Mouse (Mus musculus): ENCODE data around the gene Otop2. TPM values are rescaled to one million over a fixed set of nuclear protein-coding genes. Genes with fewer than 3 reads are reported as not detected.

Otop2 gene
- polyA plus RNA-seq, 1 experiment from 2014 or later: not detected

DNA sequence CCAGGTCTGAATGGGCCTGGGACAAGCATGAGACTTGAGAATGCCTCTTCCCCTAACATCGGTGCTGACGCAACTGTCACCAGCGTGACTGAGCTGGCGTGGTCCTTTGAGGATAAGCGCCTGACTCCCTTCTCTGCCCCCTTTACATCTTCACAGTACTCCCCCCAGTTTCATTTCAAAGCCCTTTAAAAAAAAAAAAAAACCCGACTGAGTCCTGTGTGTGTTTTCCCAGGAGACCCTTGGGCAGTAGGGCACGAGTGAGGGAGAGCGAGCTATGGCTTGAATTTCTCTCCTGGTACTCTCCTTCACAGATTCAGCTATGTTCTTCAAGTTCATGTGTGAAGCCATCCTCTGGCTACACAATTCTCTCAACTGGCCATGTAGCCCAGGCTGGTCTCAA, 8.8 kb upstream of the Otop2 start:
- H3K4me3 ChIP-seq (ENCODE audit: low read depth, low read length): no peak overlapping the region
- no peaks in the 10 kb centered on the region for H3K36me3 ChIP-seq (ENCODE audit: insufficient read depth, low read length)
- DNase-seq (ENCODE audit: low spot score): no peak
- no peak overlapping the region for H3K9ac ChIP-seq (replicated peaks; ENCODE audit: low read depth)
- no peak for TF ChIP-seq EP300 (IDR thresholded peaks at IDR 0.05)
- no peak for TF ChIP-seq CTCF (IDR thresholded peaks at IDR 0.05)
- no peak overlapping the region for H3K27ac ChIP-seq (ENCODE audit: low read length)
- no peak for ATAC-seq
- H3K27me3 ChIP-seq (replicated peaks; ENCODE audit: insufficient read depth, low read length): 0 out of 2 replicates have a peak, but pooled peaks cover 5% of the 10 kb centered on the region
- no peak overlapping the region for H3K4me2 ChIP-seq (replicated peaks; ENCODE audit: low read depth, low read length)
- peaks cover 7% of the 10 kb centered on the region; the same call in 1 of the 2 replicates for H3K4me1 ChIP-seq (ENCODE audit: insufficient read depth, low read depth, low read length)
- 65% methylated on average over 8 of the region's 8 CpGs for WGBS
- H3K9me3 ChIP-seq (ENCODE audit: low read length): no peaks in the 10 kb centered on the region

DNA sequence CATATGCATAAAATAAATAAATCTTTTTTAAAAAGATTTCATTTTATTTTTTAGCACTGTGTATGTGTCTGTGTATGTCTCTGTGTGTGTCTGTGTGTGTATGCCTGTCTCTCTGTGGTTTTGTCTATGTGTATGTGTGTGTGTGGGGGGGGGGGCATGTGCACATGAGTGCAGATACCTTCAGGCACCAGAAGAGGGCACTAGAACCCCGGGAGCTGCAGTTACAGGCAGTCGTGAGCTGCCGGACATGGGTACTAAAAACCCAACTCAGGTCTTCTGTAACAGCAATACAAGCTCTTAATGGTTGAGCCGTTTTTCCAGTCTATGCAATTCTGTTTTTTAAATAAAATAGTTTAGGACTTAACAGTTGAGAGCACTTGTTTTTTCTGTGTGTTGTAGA, 6.2 kb upstream of the Otop2 start:
- Histone ChIP-seq H3K27me3 (replicated peaks; ENCODE audit: insufficient read depth, low read length) (0 out of 2 replicates have a peak, but pooled peaks cover 5% of the 10 kb centered on the region), H3K9me3 (ENCODE audit: low read length) (no peaks in the 10 kb centered on the region), H3K4me3 (ENCODE audit: low read depth, low read length) (no peak overlapping the region), H3K4me1 (ENCODE audit: insufficient read depth, low read depth, low read length) (peaks cover 7% of the 10 kb centered on the region; the same call in 1 of the 2 replicates), H3K4me2 (replicated peaks; ENCODE audit: low read depth, low read length) (no peak overlapping the region), H3K9ac (replicated peaks; ENCODE audit: low read depth) (no peak overlapping the region), H3K36me3 (ENCODE audit: insufficient read depth, low read length) (no peaks in the 10 kb centered on the region), H3K27ac (ENCODE audit: low read length) (no peak overlapping the region)
- TF ChIP-seq EP300 (IDR thresholded peaks at IDR 0.05): no peak
- no peak for TF ChIP-seq CTCF (IDR thresholded peaks at IDR 0.05)
- DNase-seq (ENCODE audit: low spot score) (no peak), ATAC-seq (no peak)
- WGBS: 72% methylated on average over 4 of the region's 4 CpGs

DNA sequence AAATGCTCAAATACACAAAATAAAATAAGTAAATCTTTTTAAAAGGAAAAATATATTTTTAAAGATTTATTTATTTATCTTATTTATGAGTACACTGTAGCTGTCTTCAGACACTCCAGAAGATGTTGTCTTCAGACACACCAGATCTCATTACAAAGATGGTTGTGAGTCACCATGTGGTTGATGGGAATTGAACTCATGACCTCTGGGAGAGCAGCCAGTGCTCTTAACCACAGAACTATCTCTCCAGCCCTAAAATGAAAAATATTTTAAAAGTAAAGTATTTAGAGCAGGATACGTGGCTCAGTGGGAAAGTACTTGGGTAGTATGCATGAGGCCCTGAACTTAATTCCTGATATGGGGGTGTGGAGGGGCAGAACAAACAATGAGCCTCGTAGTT, 5.6 kb upstream of the Otop2 start:
- DNase-seq (ENCODE audit: low spot score) (no peak), ATAC-seq (no peak)
- no peak overlapping the region for H3K4me2 ChIP-seq (replicated peaks; ENCODE audit: low read depth, low read length)

DNA sequence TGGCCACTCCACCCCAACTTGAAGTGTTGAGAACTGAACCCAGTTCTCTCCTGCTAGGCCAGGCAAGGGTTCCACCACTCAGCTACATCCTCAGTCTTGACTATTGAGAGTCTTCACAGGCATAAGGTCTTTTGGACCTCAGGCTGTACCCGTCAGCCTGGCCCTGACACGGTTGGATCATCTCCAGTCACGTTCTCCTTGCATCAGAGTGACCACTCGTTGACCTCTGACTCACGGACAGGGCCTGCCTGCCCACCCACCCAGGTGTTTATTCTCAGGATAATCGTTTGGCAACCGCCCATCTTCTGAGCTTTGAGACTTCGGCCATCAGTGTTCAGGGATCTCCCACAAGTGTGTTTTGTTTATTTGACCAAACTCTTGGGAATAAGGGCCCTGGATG, 3.8 kb upstream of the Otop2 start:
- no peak for TF ChIP-seq CTCF (IDR thresholded peaks at IDR 0.05)
- no peak for TF ChIP-seq EP300 (IDR thresholded peaks at IDR 0.05)
- 20% methylated on average over 8 of the region's 8 CpGs for WGBS
- Histone ChIP-seq H3K27ac (ENCODE audit: low read length) (no peak overlapping the region), H3K4me1 (ENCODE audit: insufficient read depth, low read depth, low read length) (no peaks in the 10 kb centered on the region), H3K4me3 (ENCODE audit: low read depth, low read length) (no peak overlapping the region), H3K36me3 (ENCODE audit: insufficient read depth, low read length) (no peaks in the 10 kb centered on the region), H3K27me3 (replicated peaks; ENCODE audit: insufficient read depth, low read length) (no peaks in the 10 kb centered on the region), H3K9me3 (ENCODE audit: low read length) (no peaks in the 10 kb centered on the region), H3K4me2 (replicated peaks; ENCODE audit: low read depth, low read length) (no peak overlapping the region), H3K9ac (replicated peaks; ENCODE audit: low read depth) (no peak overlapping the region)
- DNase-seq (ENCODE audit: low spot score) (peak; percentile 40), ATAC-seq (peak; percentile 53)

More for the DNA sequence above, 5.6 kb upstream of the Otop2 start:
- TF ChIP-seq EP300 (IDR thresholded peaks at IDR 0.05): no peak
- no peak for TF ChIP-seq CTCF (IDR thresholded peaks at IDR 0.05)
- no peak overlapping the region for H3K4me3 ChIP-seq (ENCODE audit: low read depth, low read length)
- H3K4me1 ChIP-seq (ENCODE audit: insufficient read depth, low read depth, low read length): peaks cover 7% of the 10 kb centered on the region; the same call in 1 of the 2 replicates
- H3K9ac ChIP-seq (replicated peaks; ENCODE audit: low read depth): no peak overlapping the region
- 0 out of 2 replicates have a peak, but pooled peaks cover 5% of the 10 kb centered on the region for H3K27me3 ChIP-seq (replicated peaks; ENCODE audit: insufficient read depth, low read length)
- no peak overlapping the region for H3K27ac ChIP-seq (ENCODE audit: low read length)
- 69% methylated on average over 2 of the region's 2 CpGs for WGBS
- H3K36me3 ChIP-seq (ENCODE audit: insufficient read depth, low read length): no peaks in the 10 kb centered on the region
- no peaks in the 10 kb centered on the region for H3K9me3 ChIP-seq (ENCODE audit: low read length)

DNA sequence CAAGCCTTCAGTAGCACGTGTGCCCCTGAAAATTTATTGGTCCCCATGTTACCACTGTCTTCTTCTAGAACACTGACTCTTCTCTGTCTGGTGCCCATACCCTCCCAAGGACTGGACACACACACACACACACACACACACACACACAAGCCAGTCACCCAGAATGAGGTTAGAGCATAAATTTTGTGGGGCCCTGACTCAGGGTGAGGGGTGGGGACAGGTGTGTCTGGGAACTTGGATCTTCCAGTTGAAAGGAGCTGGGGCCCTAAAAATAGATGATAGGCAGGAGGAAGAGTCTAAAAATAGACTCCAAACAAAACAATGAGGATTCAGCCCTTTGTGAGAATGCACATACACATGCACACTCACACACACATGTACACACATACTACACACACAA, 1.8 kb downstream of the Otop2 start:
- no peaks in the 10 kb centered on the region for H3K36me3 ChIP-seq (ENCODE audit: insufficient read depth, low read length)
- DNase-seq (ENCODE audit: low spot score) (no peak), ATAC-seq (no peak)
- H3K27me3 ChIP-seq (replicated peaks; ENCODE audit: insufficient read depth, low read length): no peaks in the 10 kb centered on the region
- H3K4me2 ChIP-seq (replicated peaks; ENCODE audit: low read depth, low read length): no peak overlapping the region
- no peaks in the 10 kb centered on the region for H3K9me3 ChIP-seq (ENCODE audit: low read length)
- H3K27ac ChIP-seq (ENCODE audit: low read length): no peak overlapping the region
- no peak overlapping the region for H3K4me3 ChIP-seq (ENCODE audit: low read depth, low read length)
- WGBS: 36% methylated on average over 1 of the region's 1 CpGs
- no peak overlapping the region for H3K9ac ChIP-seq (replicated peaks; ENCODE audit: low read depth)
- TF ChIP-seq EP300 (IDR thresholded peaks at IDR 0.05): no peak
- no peak for TF ChIP-seq CTCF (IDR thresholded peaks at IDR 0.05)
- H3K4me1 ChIP-seq (ENCODE audit: insufficient read depth, low read depth, low read length): no peaks in the 10 kb centered on the region

DNA sequence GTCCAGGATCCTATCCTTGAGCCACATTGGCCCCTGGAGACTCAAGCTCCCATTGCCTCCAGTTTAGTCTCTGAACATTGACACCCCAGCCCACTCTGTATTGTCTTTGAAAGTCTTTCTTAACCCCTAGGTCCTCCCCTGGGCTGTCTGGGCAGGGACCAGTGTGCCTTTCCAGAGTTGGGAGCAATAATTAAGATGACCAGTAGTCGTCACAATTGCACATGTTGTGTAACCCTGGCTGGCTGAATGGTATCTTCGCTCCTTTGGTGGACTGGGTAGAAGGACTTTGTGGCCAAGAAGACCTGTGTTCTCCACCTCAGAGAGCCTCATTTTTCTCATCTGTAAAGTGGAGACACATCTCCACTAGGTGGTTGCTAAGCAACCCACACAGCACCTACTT, 7.3 kb downstream of the Otop2 start:
- no peak overlapping the region for H3K9ac ChIP-seq (replicated peaks; ENCODE audit: low read depth)
- H3K27ac ChIP-seq (ENCODE audit: low read length): no peak overlapping the region
- H3K36me3 ChIP-seq (ENCODE audit: insufficient read depth, low read length): no peaks in the 10 kb centered on the region
- WGBS: 34% methylated on average over 2 of the region's 2 CpGs
- H3K9me3 ChIP-seq (ENCODE audit: low read length): no peaks in the 10 kb centered on the region
- no peak overlapping the region for H3K4me2 ChIP-seq (replicated peaks; ENCODE audit: low read depth, low read length)
- ATAC-seq (no peak), DNase-seq (ENCODE audit: low spot score) (no peak)
- peaks cover 25% of the 10 kb centered on the region for H3K27me3 ChIP-seq (replicated peaks; ENCODE audit: insufficient read depth, low read length)
- TF ChIP-seq EP300 (IDR thresholded peaks at IDR 0.05): no peak
- TF ChIP-seq CTCF (IDR thresholded peaks at IDR 0.05): peak; percentile 58
- H3K4me3 ChIP-seq (ENCODE audit: low read depth, low read length): no peak overlapping the region
- no peaks in the 10 kb centered on the region for H3K4me1 ChIP-seq (ENCODE audit: insufficient read depth, low read depth, low read length)

DNA sequence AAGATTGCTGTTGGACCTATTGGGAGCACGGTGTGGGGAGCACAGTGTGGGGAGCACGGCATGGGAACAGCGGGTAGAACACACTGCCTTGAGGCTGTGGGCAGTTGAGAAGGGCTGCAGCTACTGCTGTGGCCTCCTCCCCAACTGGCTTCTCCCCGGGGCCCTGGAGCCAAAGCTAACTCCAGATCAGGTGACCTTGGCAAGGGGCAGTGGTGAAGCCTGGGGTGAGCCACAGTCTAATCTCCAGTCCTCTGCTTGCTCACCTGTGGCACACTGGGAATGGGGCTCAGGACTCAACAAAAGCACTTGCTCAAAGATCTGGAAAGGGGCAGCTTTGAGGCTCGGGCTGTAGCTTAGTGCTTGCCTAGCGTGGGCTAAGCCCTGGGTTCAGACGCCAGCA, 10.2 kb downstream of the Otop2 start:
- Histone ChIP-seq H3K27ac (ENCODE audit: low read length) (no peak overlapping the region), H3K36me3 (ENCODE audit: insufficient read depth, low read length) (no peaks in the 10 kb centered on the region), H3K4me2 (replicated peaks; ENCODE audit: low read depth, low read length) (no peak overlapping the region), H3K9ac (replicated peaks; ENCODE audit: low read depth) (no peak overlapping the region), H3K9me3 (ENCODE audit: low read length) (no peaks in the 10 kb centered on the region), H3K27me3 (replicated peaks; ENCODE audit: insufficient read depth, low read length) (peaks cover 50% of the 10 kb centered on the region), H3K4me1 (ENCODE audit: insufficient read depth, low read depth, low read length) (no peaks in the 10 kb centered on the region), H3K4me3 (ENCODE audit: low read depth, low read length) (no peak overlapping the region)
- no peak for ATAC-seq
- TF ChIP-seq CTCF (IDR thresholded peaks at IDR 0.05): no peak
- no peak for TF ChIP-seq EP300 (IDR thresholded peaks at IDR 0.05)
- no peak for DNase-seq (ENCODE audit: low spot score)
- 67% methylated on average over 7 of the region's 7 CpGs for WGBS

All from lung, postnatal 0 days (tissue).